Mouse (Mus musculus): ENCODE data around the gene Crat.

Crat gene

GRCm38 (mm10) chr2:30366203-30366602, 49.4 kb downstream of the Crat start:
- DNase-seq (ENCODE audit: low spot score): no peak

- DNase-seq (ENCODE audit: low spot score): no peak
Observed at GRCm38 (mm10) chr2:30365281-30366069, 50.1 kb downstream of the Crat start.

- peak; percentile 100 for DNase-seq (ENCODE audit: low spot score)
Observed at GRCm38 (mm10) chr2:30363773-30364650, 51.6 kb downstream of the Crat start, which contains the start of gene Miga2. Gene Miga2, plus strand, starts transcription at chr2:30364233.

- no peak for DNase-seq (ENCODE audit: low spot score)
Observed at GRCm38 (mm10) chr2:30362865-30363264, 52.7 kb downstream of the Crat start.

GRCm38 (mm10) chr2:30360626-30361025, 55.0 kb downstream of the Crat start:
- no peak for DNase-seq (ENCODE audit: low spot score)

GRCm38 (mm10) chr2:30358533-30359531, 56.8 kb downstream of the Crat start, which contains the start of gene Sh3glb2:
Gene Sh3glb2, minus strand, starts transcription at chr2:30359337.
- DNase-seq (ENCODE audit: low spot score): peak; percentile 78

- no peak for DNase-seq (ENCODE audit: low spot score)
Observed at GRCm38 (mm10) chr2:30357552-30358510, 57.8 kb downstream of the Crat start.

GRCm38 (mm10) chr2:30356906-30357305, 58.7 kb downstream of the Crat start:
- no peak for DNase-seq (ENCODE audit: low spot score)

- DNase-seq (ENCODE audit: low spot score): no peak
Observed at GRCm38 (mm10) chr2:30356266-30356665, 59.3 kb downstream of the Crat start.

- DNase-seq (ENCODE audit: low spot score): no peak
Observed at GRCm38 (mm10) chr2:30355861-30356260, 59.8 kb downstream of the Crat start.

GRCm38 (mm10) chr2:30351149-30351548, 64.5 kb downstream of the Crat start:
- DNase-seq (ENCODE audit: low spot score): peak; percentile 15

Data from yolk sac, embryonic 10.5 days (tissue).